Mouse (Mus musculus) small intestine, adult 2 months (tissue): Measurements from ENCODE around the gene Ltbp3.

Source experiments
- CTCF ChIP-seq: fragments of 200-500 bp; IDR thresholded peaks from 2 replicates; pipeline ENCODE4 v1.5.1; 2012; ENCODE audit warnings: low read depth, mild to moderate bottlenecking, control low read depth, inconsistent platforms, low read length, moderate library complexity, mixed read lengths; ENCODE audit not compliant: insufficient replicate concordance, insufficient read length; ENCODE audit errors: extremely low read depth
- POLR2A ChIP-seq: fragments of 200-500 bp; IDR thresholded peaks from 2 replicates; pipeline ENCODE4 v1.6.1; 2012; ENCODE audit warnings: low read depth, mild to moderate bottlenecking, control low read depth, inconsistent platforms, low read length, moderate library complexity

- TF ChIP-seq CTCF: no peak
- no peak for TF ChIP-seq POLR2A
Observed at GRCm38 (mm10) chr19:5802787-5803040, 62.0 kb downstream of the Ltbp3 start.
